Mouse (Mus musculus) natural killer cell, adult 2 months (primary cell): ENCODE data around the gene As3mt.

ENCODE experiments used
- DNase-seq, 2 experiments: peaks; one replicate each; pipeline ENCODE4 v3.0.0; 2022; ENCODE audit warnings: low spot score in 2 of 2

As3mt gene

DNA sequence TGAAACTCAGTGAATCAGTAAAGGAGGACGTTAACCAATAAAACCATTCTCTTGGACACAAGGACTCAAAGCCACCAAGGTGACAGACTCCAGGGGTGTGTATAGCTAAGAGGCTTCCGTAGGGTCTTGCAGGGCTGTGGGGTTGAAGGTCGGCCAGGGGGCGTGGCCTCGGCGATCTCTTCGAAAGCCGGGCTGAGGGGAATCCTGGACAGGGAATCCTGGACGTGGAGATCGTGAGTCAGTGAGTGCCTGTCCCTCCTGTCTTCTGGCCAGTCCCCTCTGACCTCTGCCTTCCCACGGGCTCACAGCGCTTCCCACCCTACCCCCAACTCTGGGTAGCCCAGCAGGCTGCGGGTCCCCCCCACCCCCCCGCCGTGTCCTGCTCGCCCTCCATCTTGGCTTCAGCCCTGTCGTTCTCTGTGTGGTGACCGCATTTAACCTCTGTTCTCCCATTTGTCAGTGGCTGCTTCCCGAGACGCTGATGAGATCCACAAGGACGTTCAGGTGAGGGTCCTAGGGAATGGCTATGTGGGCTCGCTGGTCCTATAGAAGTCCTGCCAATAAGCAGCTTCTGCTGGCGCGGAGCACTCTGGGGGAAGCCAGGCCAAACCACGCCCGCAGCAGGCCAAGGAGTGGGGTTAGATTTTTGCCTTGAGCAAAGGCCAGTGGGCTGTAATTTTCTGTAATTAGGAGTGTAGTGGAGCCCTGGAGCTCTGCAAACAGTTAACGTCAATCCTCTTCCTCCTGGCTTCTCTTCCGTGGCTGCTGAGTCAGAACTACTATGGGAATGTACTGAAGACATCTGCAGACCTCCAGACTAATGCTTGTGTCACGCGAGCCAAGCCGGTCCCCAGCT lies at the start of gene As3mt:
TSS of gene As3mt (plus strand) at position 163 of the 856 bp plus-strand sequence.
- peak; percentile 58 to 61 for DNase-seq

- no peak for DNase-seq
Observed at GRCm38 (mm10) chr19:46658348-46658747, 48.9 kb upstream of the As3mt start.

- no peak for DNase-seq
Observed at GRCm38 (mm10) chr19:46658851-46659250, 48.4 kb upstream of the As3mt start.

- DNase-seq, result no peak
Observed at GRCm38 (mm10) chr19:46661511-46661910, 45.7 kb upstream of the As3mt start.

- no peak for DNase-seq
Observed at GRCm38 (mm10) chr19:46662214-46662613, 45.0 kb upstream of the As3mt start.

DNA sequence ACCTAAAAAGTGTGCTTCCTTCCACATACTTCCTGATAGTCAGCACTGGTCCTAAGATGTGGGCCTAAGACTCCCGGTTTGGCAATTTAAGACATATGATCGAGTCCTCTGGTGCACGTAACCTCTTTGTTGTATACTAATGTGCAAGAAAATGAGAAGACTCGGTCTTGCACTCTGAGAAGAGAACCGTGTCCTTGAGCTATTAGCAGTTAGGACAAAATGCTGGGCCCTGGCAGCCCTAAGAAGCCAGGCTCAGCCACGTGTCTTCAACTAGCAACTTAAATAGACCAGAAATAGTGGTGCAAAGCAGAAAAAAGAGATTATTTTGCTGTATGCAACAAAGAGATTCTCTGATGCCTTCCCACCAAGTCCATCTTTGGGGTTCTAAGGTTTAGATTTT lies 44.5 kb upstream of the As3mt start:
- no peak for DNase-seq

DNA sequence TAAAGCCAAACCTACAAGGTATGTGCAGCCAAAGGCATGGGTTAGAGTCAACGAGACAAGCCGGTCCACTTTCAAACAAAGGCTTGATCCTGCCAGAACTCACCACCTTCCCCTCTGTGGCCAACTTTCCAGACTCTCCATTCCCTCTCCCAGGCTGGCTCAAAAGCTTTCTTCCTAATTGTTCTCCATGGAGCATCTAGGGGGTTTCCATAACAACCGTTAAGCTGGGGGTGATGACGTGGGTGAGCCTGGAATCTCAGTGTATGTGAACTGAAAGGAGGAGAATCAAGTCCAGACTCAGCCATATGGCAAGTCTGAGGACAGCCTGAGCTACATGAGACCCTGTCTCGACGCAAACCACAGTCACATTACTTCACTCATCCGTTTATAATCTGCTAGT lies 41.8 kb upstream of the As3mt start:
- DNase-seq, result no peak

DNA sequence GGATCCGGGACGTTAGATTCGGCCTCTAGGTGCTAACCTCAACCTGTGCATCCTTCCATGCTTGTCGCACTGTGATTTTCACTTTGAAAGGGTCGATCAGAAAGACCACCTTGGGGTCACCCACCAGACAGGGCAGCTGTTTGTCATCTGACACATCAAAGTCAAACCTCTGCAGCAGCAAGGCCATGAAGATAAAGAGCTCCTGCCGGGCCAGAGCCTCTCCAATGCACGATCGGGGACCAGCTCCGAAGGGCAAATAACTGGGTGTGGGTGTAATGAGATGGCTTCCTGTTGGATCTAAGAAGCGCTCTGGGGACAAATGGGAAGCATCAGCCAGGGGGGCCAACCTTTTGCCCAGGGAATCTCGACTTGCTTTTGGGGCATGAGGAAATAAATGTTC lies 40.0 kb upstream of the As3mt start:
- no peak for DNase-seq

- DNase-seq, result no peak
Observed at GRCm38 (mm10) chr19:46668263-46668662, 39.0 kb upstream of the As3mt start.

DNA sequence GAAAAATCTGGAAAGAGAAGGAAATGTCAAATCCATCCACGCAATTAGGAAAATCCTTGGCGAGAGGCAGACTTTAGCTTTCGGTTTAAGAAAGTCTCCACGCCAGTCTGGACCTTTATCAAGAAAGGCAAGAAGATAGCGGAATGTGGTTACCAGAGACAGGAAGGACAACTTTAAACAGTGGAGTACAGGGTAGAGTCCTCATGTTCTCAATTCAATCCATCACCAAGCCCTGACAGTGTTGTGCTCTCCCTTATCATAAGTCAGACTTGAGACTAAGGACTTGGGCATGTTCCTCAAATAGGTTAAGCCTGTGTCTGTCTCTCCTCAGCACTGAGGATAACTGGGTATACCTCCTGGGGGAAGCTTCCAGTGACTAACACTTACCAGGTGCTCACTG lies 37.5 kb upstream of the As3mt start:
- DNase-seq, result no peak

DNA sequence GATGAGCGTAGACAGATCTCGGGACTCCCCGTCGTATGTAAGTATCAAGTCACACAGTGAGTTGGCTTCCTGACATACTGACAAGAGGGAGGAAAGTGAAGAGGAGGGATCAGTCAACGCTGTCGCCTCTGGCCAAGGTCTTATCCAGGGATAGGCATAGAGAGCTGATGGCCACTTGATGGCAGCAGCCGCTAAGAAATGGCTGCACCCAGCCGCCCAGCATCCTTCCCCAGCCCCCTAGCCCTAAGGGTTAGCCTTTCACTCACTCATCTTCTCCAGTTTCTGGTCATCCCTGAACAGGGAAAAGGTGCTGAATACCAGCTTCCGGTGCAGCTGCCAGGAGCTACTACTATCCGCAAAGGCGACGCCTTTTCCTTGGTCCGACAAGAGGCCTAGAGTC lies 36.6 kb upstream of the As3mt start:
- DNase-seq, result peak; percentile 51 to 63

GRCm38 (mm10) chr19:46672766-46673418 lies 34.4 kb upstream of the As3mt start, which contains the start of gene Cyp17a1:
TSS of gene Cyp17a1 (minus strand) at chr19:46673172.
- no peak for DNase-seq

DNA sequence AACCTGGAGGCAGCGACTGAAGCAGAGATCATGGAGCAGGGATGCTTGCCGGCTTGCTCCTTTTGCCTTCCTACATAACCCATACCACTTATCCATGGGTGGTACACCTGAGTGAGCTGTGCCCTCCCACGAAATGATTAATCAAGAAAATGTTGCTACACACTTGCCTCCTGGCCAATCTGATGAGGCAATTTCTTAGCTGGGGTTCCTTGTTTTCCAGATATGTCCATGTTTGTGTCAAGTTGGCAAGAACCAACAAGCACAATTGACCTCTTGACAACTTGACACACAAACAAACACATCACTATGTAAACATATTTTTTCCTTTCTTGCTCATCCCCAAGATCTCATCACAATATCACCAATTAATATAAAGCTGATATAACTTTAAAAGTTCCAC lies 31.6 kb upstream of the As3mt start:
- no peak for DNase-seq

DNA sequence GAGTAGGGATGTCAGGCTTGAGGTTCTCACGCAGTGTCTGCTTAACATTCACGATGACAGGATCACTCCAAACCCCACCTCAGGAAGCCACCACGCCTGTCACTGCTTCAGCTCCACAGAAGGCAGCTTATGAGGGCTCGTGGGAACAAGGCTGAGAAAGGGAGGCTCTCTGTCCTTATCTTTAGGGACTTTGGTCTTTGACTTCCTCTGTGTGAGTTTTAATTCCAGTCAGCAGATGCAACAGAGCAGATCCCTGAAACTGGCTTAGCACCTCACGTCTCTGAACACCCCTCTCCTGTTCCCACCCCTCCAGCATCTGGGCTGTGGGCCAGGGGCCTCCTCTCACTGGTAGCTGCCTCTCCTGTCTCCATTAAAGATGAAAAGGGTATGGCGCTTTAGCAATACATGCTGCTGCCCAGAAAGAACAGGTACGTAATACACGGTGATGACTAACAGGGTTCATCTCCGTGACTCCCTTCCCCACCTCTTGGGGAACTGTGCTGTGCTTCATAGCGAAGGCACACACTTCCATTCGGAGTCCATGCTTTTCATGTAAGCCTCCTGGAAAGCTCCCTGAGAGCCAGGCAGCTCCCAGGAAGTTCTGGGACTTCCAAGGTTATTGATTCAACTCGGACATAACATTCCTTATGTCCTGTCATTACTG lies 27.4 kb upstream of the As3mt start:
- no peak for DNase-seq

- DNase-seq, result peak; percentile 77 to 84
Observed at GRCm38 (mm10) chr19:46689460-46690372, 17.5 kb upstream of the As3mt start, which contains the start of gene Borcs7. TSS of gene Borcs7 (plus strand) at chr19:46689906.

DNA sequence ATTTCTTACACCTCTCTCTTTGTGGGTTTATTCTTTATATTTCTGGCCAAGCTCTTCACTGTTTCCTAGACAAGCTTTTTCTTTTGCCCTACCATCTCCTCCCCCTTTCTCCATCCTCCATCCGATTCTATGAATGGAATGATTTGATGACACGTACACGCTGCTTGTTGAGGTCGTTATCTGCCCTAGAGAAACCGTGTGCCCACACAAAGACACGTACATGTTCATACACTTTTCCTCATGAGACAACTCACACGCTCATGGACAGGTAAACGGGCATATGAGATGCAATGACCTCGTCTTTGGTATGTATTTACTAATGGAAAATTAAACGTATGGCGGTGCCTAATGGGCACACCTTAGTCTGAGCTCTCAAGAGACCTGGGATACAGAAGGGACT lies 16.9 kb upstream of the As3mt start:
- no peak for DNase-seq

DNA sequence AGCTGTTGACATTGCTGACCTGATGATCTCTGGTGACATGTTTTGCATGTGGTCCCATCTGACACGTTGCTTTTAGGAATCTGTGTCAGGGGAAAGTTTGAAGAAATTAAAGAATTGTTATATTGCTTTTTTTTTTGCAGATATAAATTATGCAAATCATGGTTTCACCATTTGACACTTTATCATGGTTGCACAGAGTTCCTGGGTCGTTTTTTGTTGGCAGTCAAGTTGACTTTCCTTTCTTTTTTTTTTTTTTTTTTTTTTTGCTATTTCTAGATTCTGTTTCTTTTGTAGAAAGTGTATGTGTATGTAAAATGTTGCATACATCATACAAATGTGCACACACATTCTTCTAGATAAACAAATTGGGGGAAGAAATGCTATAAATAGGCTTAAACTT lies 16.2 kb upstream of the As3mt start:
- DNase-seq, result no peak

DNA sequence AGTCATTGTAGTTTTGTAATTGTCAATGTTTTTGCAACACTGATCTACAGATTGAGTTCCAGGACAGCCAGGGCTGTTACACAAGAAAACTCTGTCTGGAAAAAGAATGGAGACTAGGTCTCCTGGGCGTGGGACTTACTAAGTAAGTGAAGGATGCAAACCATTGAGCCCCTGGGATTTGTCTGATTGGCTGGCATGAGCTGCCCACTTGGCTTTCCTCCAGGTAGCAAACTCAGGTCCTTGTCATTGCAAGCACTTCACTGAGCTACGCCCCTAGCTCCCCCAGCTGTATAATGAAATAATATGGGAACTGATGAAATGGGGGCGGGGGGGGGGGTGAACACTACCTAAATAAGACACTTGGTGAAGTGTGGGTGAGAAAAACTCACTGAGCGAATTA lies 14.1 kb upstream of the As3mt start:
- no peak for DNase-seq

- DNase-seq, result no peak
Observed at GRCm38 (mm10) chr19:46696482-46696881, 10.8 kb upstream of the As3mt start.

- no peak for DNase-seq
Observed at GRCm38 (mm10) chr19:46696943-46697342, 10.3 kb upstream of the As3mt start.

- peak; percentile 30 to 52 for DNase-seq
Observed at GRCm38 (mm10) chr19:46697840-46698517, 9.3 kb upstream of the As3mt start.
